Mouse (Mus musculus) C3H10T1/2 (cell line): ENCODE data around the gene Lyar. TPM values are rescaled to one million over a fixed set of nuclear protein-coding genes. Genes with fewer than 3 reads are reported as not detected.

Source experiments
- polyA plus RNA-seq, 2 experiments: library from polyadenylated mRNA; unstranded; fragments of >200 nt; fragmentation: generic; extraction: Trizol; gene quantifications; one replicate each; pipeline ENCODE4 v1.2.1; 2012; ENCODE audit warnings: missing spikeins in 2 of 2

Lyar gene
- 10 to 100 TPM; 12.0 to 12.8 TPM for polyA plus RNA-seq

GRCm38 (mm10) chr5:38220328-38220912 lies at the start of gene Lyar, which contains the start of gene Zbtb49:
Lyar (plus strand) TSS chr5:38220470.
Zbtb49 (minus strand) TSS chr5:38220457.

GRCm38 (mm10) chr5:38260107-38260682 lies 39.9 kb downstream of the Lyar start, which contains the start of gene Tmem128:
Tmem128 (plus strand) TSS chr5:38260185.

GRCm38 (mm10) chr5:38275771-38276170 lies 55.5 kb downstream of the Lyar start, which contains the start of gene Otop1:
Otop1 (plus strand) TSS chr5:38275972.

Other genes starting within 250 kb of the Lyar start
- gene Stx18, start 181.7 kb upstream of the Lyar start, polyA plus RNA-seq, result 10 to 100 TPM in 1 of 2 experiments, 1 to 10 TPM in 1; 6.8 to 33.2 TPM
- gene Nsg1, start 60.6 kb upstream of the Lyar start, polyA plus RNA-seq, result 10 to 100 TPM in 1 of 2 experiments, 1 to 10 TPM in 1; 6.4 to 23.3 TPM
- 1 to 10 TPM in 1 of 2 experiments, under 1 TPM in 1; 0.88 to 8.2 TPM for gene Zbtb49, start within 50 bp of the Lyar start, polyA plus RNA-seq
- gene Tmem128, start 39.7 kb downstream of the Lyar start, polyA plus RNA-seq, result 10 to 100 TPM; 10.6 to 16.3 TPM
- gene Otop1, start 55.5 kb downstream of the Lyar start, polyA plus RNA-seq, result under 1 TPM in 1 of 2 experiments, not detected in 1; 0.01 TPM
- not detected for gene Drd5, start 98.9 kb downstream of the Lyar start, polyA plus RNA-seq